Mouse (Mus musculus) neural tube, embryonic 13.5 days (tissue): ENCODE measurements around the gene Lta. TPM values are rescaled to one million over a fixed set of nuclear protein-coding genes. Genes with fewer than 3 reads are reported as not detected.
A peak's percentile ranks its signal among the peaks of the same experiment; 100 is the strongest.

Experiments
- ATAC-seq: fragments of 200-750 bp; cut with Nextera tagmentation; 2 replicates; pipeline ENCODE4 v1.8.0; 2017; ENCODE audit warnings: low read depth, mild to moderate bottlenecking, moderate TSS enrichment, moderate library complexity
- H3K27ac ChIP-seq: fragments of 300-500 bp; sonication (generic); replicated peaks from 2 replicates; pipeline ENCODE4 v1.5.1; 2015; ENCODE audit warnings: moderate library complexity, mild to moderate bottlenecking, inconsistent platforms
- H3K27me3 ChIP-seq: fragments of 300-500 bp; sonication (generic); 2 replicates; pipeline ENCODE4 v1.6.1; 2015; ENCODE audit warnings: mild to moderate bottlenecking, inconsistent platforms
- H3K36me3 ChIP-seq: fragments of 300-500 bp; sonication (generic); 2 replicates; pipeline ENCODE4 v1.6.1; 2015; ENCODE audit warnings: mild to moderate bottlenecking, inconsistent platforms
- H3K4me1 ChIP-seq: fragments of 300-500 bp; sonication (generic); replicated peaks from 2 replicates; pipeline ENCODE4 v1.6.1; 2015; ENCODE audit warnings: inconsistent platforms
- H3K4me2 ChIP-seq: fragments of 300-500 bp; sonication (generic); 2 replicates; pipeline ENCODE4 v1.6.1; 2015; ENCODE audit warnings: inconsistent platforms, mild to moderate bottlenecking, moderate library complexity
- H3K4me3 ChIP-seq: fragments of 300-500 bp; sonication (generic); 2 replicates; pipeline ENCODE4 v1.5.1; 2015; ENCODE audit warnings: mild to moderate bottlenecking, inconsistent platforms
- H3K9ac ChIP-seq: fragments of 300-500 bp; sonication (generic); 2 replicates; pipeline ENCODE4 v1.6.1; 2015; ENCODE audit warnings: moderate library complexity, mild to moderate bottlenecking, inconsistent platforms
- H3K9me3 ChIP-seq: fragments of 300-500 bp; sonication (generic); 2 replicates; pipeline ENCODE4 v1.6.1; 2016; ENCODE audit warnings: inconsistent platforms
- WGBS: fragments of 180-500 bp; shearing (Covaris S2); methylation state at CpG from one replicate; pipeline ENCODE4 v1.1.7; 2015; 5-methylcytosine and 5-hydroxymethylcytosine counted together
- polyA plus RNA-seq: library from polyadenylated mRNA; unstranded; fragments of >200 nt; fragmentation: Nextera tagmentation; extraction: Ambion mirVana; gene quantifications from 2 replicates; pipeline ENCODE4 v1.2.1, GENCODE M21; 2015

Gene Lta
- polyA plus RNA-seq, 1 experiment from 2014 or later: 0.42 TPM

DNA sequence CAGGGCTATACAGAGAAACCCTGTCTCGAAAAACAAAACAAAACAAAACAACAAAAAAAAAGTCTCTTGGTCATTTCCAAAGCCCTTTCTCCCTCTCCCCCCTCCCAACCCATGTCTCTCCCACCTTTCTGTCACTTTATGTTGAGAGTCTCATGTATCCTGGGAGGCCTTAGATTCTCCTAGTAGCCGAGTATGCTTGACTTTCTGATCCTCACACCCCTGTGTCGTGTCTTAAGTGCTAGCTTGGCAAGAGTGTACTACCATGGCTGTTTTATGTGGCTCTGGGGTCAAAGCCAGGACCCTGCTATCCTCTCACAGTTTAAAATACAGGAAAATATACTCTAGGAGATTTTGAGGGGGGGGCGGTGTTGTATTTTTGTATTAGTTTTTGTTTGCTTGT, 17.8 kb downstream of the Lta start:
- 71% methylated on average over 4 of the region's 4 CpGs for WGBS
- Histone ChIP-seq H3K27me3 (no peaks in the 10 kb centered on the region), H3K4me2 (no peak overlapping the region), H3K36me3 (no peaks in the 10 kb centered on the region), H3K27ac (no peak overlapping the region), H3K4me1 (peaks cover 7% of the 10 kb centered on the region), H3K9ac (no peak overlapping the region), H3K9me3 (no peaks in the 10 kb centered on the region), H3K4me3 (no peak overlapping the region)
- no peak for ATAC-seq

DNA sequence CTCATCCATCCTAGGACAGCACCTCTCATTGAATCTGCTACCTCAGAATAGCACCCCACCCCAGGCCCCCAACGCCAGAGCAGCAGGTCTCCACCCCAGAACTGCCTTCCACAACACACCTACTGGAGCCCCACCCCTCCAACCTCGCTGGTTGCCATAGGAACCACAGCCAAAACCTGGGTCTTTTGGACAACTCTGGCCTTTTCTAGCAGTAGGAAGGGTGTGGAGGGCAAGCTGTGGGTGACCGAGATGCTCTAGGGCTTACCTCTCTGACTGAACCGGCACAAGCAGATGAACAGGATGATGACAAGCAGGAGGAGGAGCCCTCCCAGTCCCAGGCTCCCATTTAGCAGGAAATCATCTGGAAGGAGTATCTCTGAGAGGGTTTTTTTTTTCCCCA, 18.5 kb downstream of the Lta start:
- H3K27me3 ChIP-seq: no peaks in the 10 kb centered on the region
- WGBS: 3% methylated on average over 4 of the region's 4 CpGs
- peak overlapping the region; percentile 56 for H3K4me2 ChIP-seq
- H3K4me1 ChIP-seq: peaks cover 7% of the 10 kb centered on the region
- H3K9me3 ChIP-seq: no peaks in the 10 kb centered on the region
- H3K4me3 ChIP-seq: peak overlapping the region; percentile 36
- no peaks in the 10 kb centered on the region for H3K36me3 ChIP-seq
- peak overlapping the region; percentile 29 for H3K27ac ChIP-seq
- ATAC-seq: no peak
- 0 out of 2 replicates have a peak overlapping the region, but pooled peaks have one; percentile 38 for H3K9ac ChIP-seq

DNA sequence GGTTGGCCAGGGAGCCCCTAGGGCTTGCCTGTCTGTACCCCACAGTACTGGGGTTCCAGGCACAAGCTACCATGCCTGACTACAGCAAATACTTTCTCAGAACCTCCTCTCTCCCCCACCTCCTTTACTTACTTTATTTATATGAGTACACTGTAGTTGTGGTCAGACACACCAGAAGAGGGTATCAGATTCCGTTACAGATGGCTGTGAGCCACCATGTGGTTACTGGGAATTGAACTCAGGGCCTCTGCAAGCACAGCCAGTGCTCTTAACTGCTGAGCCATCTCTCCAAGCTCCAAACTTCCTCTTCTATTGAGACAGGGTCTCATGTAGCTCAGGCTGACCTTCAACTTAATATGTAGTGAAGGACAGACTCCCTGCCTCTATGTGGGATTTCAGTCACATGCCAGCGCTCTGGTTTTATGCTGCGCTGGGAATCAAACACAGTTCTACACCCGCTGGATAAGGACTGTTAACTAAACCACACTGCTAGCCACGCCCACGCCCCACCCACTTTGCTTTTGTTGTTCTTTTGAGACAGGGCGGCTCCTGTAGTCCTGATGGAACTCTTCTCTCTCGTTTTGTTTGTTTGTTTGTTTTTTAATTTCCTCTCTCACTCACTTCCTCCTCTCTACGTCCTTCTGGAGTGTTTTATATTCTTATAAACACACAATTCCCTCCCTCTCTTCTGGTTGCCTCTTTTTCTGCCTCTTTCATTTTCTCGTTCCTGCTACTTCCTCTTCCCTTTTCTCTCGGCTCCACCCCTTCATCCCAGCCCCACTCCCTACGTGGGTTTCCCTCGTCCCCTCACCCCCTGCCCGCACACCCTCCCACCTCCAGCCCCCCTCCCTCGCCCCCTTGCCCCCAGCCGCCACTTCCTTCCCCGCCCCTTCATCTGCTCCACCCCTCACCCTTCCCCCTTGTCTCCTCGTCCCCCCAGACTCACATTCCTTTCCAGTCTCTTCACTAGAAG, 19.2 kb downstream of the Lta start:
- Histone ChIP-seq H3K36me3 (no peaks in the 10 kb centered on the region), H3K4me3 (peak overlapping the region; percentile 36), H3K9ac (peak overlapping the region; percentile 38), H3K9me3 (no peaks in the 10 kb centered on the region), H3K4me1 (peaks cover 7% of the 10 kb centered on the region), H3K27ac (peak overlapping the region; percentile 29), H3K4me2 (peak overlapping the region; percentile 56), H3K27me3 (no peaks in the 10 kb centered on the region)
- ATAC-seq: peak; percentile 68; the same call in 1 of the 2 replicates
- 2% methylated on average over 16 of the region's 18 CpGs for WGBS

DNA sequence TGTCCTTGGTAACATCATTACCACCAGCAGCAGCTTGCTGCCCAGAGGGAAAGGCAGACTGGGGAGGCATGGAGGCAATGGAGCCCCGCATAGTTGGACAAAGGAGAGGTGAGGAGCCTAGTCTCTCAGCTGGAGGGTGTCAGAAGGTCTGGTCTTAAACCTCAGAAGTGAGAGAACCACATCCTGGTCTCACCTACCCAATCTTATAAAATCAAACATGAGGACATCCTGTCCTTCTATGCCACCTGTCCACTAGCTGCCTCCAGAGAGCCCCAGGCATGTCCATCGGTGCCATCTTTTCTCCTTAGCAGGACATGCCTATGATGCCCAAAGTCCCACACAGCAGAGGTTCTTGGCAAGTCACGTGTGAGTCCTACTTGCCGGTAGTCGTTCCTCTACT, 25.1 kb downstream of the Lta start:
- Histone ChIP-seq H3K36me3 (no peaks in the 10 kb centered on the region), H3K27ac (no peak overlapping the region), H3K9me3 (no peaks in the 10 kb centered on the region), H3K27me3 (no peaks in the 10 kb centered on the region), H3K4me1 (no peaks in the 10 kb centered on the region), H3K4me2 (no peak overlapping the region), H3K4me3 (no peak overlapping the region), H3K9ac (no peak overlapping the region)
- WGBS: 90% methylated on average over 5 of the region's 5 CpGs
- no peak for ATAC-seq

DNA sequence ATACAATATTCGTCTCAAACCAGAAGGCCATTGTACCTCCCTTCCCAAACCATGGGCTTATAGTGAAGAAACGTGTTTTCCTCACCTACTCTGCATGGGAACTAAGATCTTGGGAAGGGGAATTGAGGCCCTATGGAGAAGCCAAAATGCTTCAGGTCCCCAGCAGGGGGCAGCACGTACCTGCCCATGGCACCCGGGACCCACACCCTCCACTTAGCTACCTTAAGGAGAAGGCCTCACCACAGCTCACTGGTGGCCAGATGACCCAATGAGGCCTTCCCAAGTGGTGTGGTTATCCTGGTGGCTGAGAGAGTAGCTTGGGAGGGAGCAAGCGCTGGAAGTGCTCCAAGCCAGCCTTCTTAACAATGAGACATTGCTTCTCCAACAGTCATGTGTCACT, 26.6 kb downstream of the Lta start:
- H3K9ac ChIP-seq: no peak overlapping the region
- H3K36me3 ChIP-seq: no peaks in the 10 kb centered on the region
- no peaks in the 10 kb centered on the region for H3K4me1 ChIP-seq
- no peak overlapping the region for H3K4me2 ChIP-seq
- H3K4me3 ChIP-seq: no peak overlapping the region
- ATAC-seq: peak; percentile 27; the same call in 1 of the 2 replicates
- H3K9me3 ChIP-seq: no peaks in the 10 kb centered on the region
- no peaks in the 10 kb centered on the region for H3K27me3 ChIP-seq
- WGBS: 19% methylated on average over 5 of the region's 5 CpGs
- no peak overlapping the region for H3K27ac ChIP-seq

DNA sequence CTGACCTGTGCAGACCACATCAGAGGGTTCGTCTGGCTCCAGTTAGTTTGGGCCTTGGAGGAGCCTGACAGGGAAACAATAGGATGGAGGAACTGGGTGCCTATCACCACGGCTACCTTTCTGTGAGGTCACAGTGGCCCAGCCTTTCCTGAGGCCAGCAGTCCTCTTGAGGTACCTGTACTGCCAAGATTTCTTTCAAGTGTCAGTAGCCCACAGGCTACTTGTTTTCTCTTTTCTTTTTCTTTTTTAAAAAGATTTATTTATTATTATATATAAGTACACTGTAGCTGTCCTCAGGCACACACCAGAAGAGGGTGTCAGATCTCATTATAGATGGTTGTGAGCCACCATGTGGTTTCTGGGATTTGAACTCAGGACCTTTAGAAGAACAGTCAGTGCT, 29.2 kb downstream of the Lta start, which contains the start of gene Aif1:
Aif1 (minus strand) TSS at position 101 of the 400 bp plus-strand sequence.
- Histone ChIP-seq H3K4me1 (no peaks in the 10 kb centered on the region), H3K4me3 (no peak within 1 kb of the TSS), H3K36me3 (no peaks in the 10 kb centered on the region), H3K9ac (no peak within 1 kb of the TSS), H3K4me2 (no peak within 1 kb of the TSS), H3K9me3 (no peaks in the 10 kb centered on the region), H3K27ac (no peak within 1 kb of the TSS), H3K27me3 (no peaks in the 10 kb centered on the region)
- no peak for ATAC-seq
- WGBS: 62% methylated on average over 2 of the region's 2 CpGs

DNA sequence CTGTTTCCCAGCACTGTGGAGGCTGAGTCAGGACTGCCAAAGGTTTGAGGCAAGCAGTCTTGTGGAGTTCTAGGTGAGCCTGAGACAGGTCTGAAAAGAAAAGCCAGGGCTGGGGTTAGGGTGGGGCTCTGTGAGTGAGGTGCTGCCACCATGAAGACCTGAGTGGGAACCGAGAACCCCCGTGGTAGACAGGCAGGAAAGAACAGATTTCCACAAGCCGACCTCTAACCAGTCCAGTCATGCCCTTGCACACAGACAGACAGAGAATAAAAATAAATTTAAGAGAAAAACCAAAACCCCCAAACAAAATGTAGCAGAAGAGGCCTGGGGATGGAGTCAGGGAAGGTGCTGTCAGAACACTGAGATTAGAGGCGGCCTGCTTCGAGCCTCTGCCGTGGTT, 29.8 kb downstream of the Lta start:
- no peak overlapping the region for H3K4me3 ChIP-seq
- H3K9me3 ChIP-seq: no peaks in the 10 kb centered on the region
- H3K4me2 ChIP-seq: no peak overlapping the region
- no peaks in the 10 kb centered on the region for H3K36me3 ChIP-seq
- H3K27me3 ChIP-seq: no peaks in the 10 kb centered on the region
- no peak for ATAC-seq
- H3K4me1 ChIP-seq: no peaks in the 10 kb centered on the region
- no peak overlapping the region for H3K27ac ChIP-seq
- H3K9ac ChIP-seq: no peak overlapping the region
- 80% methylated on average over 6 of the region's 6 CpGs for WGBS

DNA sequence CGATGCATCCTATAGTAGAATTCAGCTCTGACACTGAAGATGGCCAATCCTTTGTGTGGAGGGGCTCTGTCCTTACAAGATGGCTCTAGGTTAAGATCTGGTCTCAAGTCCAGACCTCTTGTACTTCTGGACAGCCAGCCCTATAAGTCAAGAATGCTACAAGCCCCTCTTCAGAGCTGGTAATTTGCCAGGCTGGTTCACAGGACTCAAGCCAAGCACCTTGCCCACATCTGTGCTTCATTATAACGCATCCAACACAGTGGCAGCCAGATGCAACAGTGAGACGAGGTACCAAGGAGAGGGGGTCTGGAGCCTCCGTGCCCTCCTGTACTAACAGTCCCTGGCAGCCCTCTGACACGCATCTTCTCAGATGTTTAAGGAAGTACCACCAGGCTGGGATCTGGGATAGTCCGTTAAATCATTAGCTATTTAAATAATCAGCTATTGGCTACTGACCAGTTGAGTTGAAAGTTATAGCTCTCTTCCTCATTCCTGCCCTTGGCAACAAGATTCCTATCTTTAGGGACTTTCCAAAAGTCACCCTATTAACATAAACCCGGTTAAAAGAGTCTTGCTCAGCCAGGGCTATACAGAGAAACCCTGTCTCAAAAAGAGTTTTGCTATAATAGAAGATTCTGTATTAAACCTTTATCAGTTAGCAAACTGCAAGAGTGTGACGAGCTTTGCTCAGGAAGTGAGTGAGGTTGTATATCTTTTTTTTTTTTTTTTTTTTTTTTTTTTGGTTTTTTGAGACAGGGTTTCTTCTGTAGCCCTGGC, 30.8 kb downstream of the Lta start:
- WGBS: 76% methylated on average over 8 of the region's 8 CpGs

DNA sequence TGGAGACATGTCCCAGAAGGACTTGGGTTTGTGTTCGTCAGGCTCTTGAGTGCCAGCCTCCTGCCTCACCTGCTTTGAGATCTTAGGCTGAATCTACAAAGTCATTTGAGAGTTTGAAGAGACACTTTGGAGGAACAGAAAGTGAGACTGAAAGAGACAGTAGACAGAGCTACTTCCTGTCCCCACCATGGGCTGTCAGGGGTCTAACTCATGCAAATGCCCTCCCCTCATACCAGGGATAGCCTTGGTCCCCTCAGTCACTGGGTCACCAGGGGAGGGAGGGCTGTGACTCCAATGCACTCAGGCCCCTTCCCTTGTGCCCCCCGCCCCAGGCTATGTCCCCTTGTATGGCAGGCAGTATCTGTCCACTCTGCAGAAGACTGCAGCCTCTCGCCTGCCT, 31.8 kb downstream of the Lta start:
- no peak for ATAC-seq
- Histone ChIP-seq H3K27me3 (no peaks in the 10 kb centered on the region), H3K4me1 (no peaks in the 10 kb centered on the region), H3K9me3 (no peaks in the 10 kb centered on the region), H3K4me2 (no peak overlapping the region), H3K9ac (no peak overlapping the region), H3K36me3 (no peaks in the 10 kb centered on the region), H3K27ac (no peak overlapping the region), H3K4me3 (no peak overlapping the region)
- 76% methylated on average over 3 of the region's 3 CpGs for WGBS

More for the DNA sequence above, 30.8 kb downstream of the Lta start:
- Histone ChIP-seq H3K27ac (no peak overlapping the region), H3K4me3 (no peak overlapping the region), H3K36me3 (no peaks in the 10 kb centered on the region), H3K27me3 (no peaks in the 10 kb centered on the region), H3K4me1 (no peaks in the 10 kb centered on the region), H3K9me3 (no peaks in the 10 kb centered on the region), H3K9ac (no peak overlapping the region), H3K4me2 (no peak overlapping the region)
- no peak for ATAC-seq

DNA sequence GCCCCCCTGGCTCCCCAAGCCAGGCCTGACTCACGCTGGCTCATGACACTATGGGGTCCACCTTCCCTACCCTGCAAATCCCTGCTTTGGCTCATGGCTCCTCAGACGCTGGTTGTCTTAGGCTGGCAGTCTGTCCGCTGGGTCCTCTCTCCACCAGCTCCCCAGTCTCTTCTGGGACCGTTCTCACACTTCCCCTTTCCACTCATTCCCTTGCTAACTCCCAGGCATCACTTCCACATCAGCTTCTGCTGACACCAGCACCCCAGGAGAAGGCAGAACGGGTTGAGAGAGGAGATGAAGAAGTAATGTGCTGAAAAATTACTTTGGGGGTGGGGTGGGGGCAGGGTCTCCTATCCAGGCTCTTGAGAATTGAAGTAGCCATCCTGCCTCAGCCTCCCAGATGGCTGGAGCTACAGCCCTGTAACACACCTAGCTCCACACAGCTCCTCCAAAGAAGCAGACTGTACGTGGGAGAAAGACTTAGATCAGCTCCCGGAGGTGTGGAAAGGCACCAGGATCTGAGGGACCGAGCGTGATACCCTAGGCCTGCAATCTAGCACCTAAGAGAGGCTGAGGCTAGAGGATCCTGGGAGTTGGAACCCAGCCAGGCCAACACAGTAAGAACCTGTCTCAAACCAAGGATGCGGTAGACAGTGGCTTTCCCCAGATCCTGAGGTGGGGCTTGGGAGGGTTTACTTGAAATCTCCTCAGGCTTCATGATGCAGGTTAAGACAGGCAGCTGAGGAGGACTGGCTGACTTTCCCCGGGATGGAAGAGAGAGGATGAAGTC, 32.5 kb downstream of the Lta start:
- Histone ChIP-seq H3K4me2 (no peak overlapping the region), H3K9ac (no peak overlapping the region), H3K4me1 (no peaks in the 10 kb centered on the region), H3K27me3 (no peaks in the 10 kb centered on the region), H3K9me3 (no peaks in the 10 kb centered on the region), H3K36me3 (no peaks in the 10 kb centered on the region), H3K4me3 (no peak overlapping the region), H3K27ac (no peak overlapping the region)
- WGBS: 70% methylated on average over 11 of the region's 11 CpGs
- no peak for ATAC-seq

DNA sequence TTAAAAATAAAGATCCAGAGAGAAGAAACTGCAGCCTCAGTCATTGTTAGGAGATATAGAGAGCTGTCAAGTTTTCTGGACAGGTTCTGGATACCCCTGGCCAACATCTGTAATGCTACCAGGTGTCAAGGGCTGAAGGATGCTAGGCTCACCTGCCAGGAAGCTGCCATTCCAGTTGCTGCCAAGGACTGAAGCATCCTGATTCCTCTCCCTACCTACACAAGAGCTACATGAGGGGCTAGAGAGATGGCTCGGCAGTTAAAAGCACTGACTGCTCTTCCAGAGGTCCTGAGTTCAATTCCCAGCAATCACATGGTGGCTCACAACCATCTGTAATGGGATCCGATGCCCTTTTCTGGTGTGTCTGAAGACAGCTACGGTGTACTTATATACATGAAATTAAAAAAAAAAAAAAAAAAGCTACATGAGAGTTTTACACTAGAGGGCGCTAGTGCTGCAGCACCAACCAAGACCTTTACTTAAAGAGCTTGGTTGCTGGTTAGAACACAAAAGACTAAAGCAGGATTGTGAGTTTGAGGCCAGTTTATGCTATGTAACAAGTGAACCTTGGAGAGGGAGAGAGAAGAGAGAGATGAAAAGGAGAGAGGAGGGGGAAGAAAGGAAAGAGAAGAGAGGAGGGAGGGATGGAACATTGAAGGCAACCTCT, 36.5 kb downstream of the Lta start:
- H3K4me1 ChIP-seq: peaks cover 15% of the 10 kb centered on the region
- H3K36me3 ChIP-seq: no peaks in the 10 kb centered on the region
- H3K9me3 ChIP-seq: no peaks in the 10 kb centered on the region
- peak overlapping the region; percentile 49; the same call in 1 of the 2 replicates for H3K27ac ChIP-seq
- no peaks in the 10 kb centered on the region for H3K27me3 ChIP-seq
- WGBS: 13% methylated on average over 4 of the region's 4 CpGs
- ATAC-seq: no peak
- H3K9ac ChIP-seq: no peak overlapping the region
- H3K4me2 ChIP-seq: no peak overlapping the region
- H3K4me3 ChIP-seq: no peak overlapping the region
